Mouse (Mus musculus) embryonic facial prominence, embryonic 10.5 days (tissue): ENCODE data around the gene Cpxm2. TPM values are rescaled to one million over a fixed set of nuclear protein-coding genes. Genes with fewer than 3 reads are reported as not detected.

Experiments used
- DNase-seq: peaks from one replicate; pipeline ENCODE4 v3.0.0-alpha.2; 2017; ENCODE audit warnings: low spot score
- H3K27ac ChIP-seq: fragments of 300-500 bp; sonication (generic); replicated peaks from 2 replicates; pipeline ENCODE4 v1.5.1; 2016; ENCODE audit warnings: mild to moderate bottlenecking
- H3K27me3 ChIP-seq: fragments of 300-500 bp; sonication (generic); replicated peaks from 2 replicates; pipeline ENCODE4 v1.6.1; 2016; ENCODE audit warnings: low read depth, mild to moderate bottlenecking; ENCODE audit not compliant: poor library complexity, severe bottlenecking
- H3K36me3 ChIP-seq: fragments of 300-500 bp; sonication (generic); replicated peaks from 2 replicates; pipeline ENCODE4 v1.6.1; 2016; ENCODE audit warnings: mild to moderate bottlenecking, moderate library complexity
- H3K4me1 ChIP-seq: fragments of 300-500 bp; sonication (generic); 2 replicates; pipeline ENCODE4 v1.6.1; 2016
- H3K4me3 ChIP-seq: fragments of 300-500 bp; sonication (generic); 2 replicates; pipeline ENCODE4 v1.5.1; 2016; ENCODE audit warnings: mild to moderate bottlenecking, moderate library complexity
- H3K9me3 ChIP-seq: fragments of 300-500 bp; sonication (generic); 2 replicates; pipeline ENCODE4 v1.6.1; 2016; ENCODE audit warnings: mild to moderate bottlenecking
- WGBS: fragments of 180-500 bp; shearing (Covaris S2); methylation state at CpG from one replicate; pipeline ENCODE4 v1.1.7; 2016; 5-methylcytosine and 5-hydroxymethylcytosine counted together
- polyA plus RNA-seq: library from polyadenylated mRNA; unstranded; fragments of >200 nt; fragmentation: Nextera tagmentation; extraction: Ambion mirVana; gene quantifications from 2 replicates; pipeline ENCODE4 v1.2.1, GENCODE M21; 2016

Cpxm2 gene
- polyA plus RNA-seq, 1 experiment from 2014 or later = 2.5 TPM

DNA sequence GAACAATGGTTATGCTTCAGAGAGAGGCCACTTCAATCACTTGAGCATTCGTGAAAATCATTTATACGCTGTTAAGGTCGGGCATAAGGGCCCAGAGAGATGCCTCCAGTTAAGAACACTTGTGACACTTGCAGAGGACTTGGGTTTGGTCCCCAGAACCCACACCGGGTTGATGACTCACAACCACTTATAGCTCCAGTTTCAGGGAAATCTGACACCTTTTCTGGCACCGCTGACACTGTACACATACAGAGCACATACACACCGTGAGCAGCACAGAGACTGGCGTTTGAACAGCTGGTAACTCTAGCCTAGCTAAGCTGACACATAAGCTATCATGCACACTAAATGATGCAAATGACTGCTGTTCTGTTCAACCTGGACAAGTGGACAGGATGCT lies 145.5 kb downstream of the Cpxm2 start:
- no peak for DNase-seq
- no peaks in the 10 kb centered on the region for H3K27me3 ChIP-seq
- H3K27ac ChIP-seq = no peak overlapping the region
- no peaks in the 10 kb centered on the region for H3K36me3 ChIP-seq
- H3K4me1 ChIP-seq = peaks cover 9% of the 10 kb centered on the region; the same call in 1 of the 2 replicates
- no peaks in the 10 kb centered on the region for H3K9me3 ChIP-seq
- no peak overlapping the region for H3K4me3 ChIP-seq
- 84% methylated on average over 7 of the region's 7 CpGs for WGBS

DNA sequence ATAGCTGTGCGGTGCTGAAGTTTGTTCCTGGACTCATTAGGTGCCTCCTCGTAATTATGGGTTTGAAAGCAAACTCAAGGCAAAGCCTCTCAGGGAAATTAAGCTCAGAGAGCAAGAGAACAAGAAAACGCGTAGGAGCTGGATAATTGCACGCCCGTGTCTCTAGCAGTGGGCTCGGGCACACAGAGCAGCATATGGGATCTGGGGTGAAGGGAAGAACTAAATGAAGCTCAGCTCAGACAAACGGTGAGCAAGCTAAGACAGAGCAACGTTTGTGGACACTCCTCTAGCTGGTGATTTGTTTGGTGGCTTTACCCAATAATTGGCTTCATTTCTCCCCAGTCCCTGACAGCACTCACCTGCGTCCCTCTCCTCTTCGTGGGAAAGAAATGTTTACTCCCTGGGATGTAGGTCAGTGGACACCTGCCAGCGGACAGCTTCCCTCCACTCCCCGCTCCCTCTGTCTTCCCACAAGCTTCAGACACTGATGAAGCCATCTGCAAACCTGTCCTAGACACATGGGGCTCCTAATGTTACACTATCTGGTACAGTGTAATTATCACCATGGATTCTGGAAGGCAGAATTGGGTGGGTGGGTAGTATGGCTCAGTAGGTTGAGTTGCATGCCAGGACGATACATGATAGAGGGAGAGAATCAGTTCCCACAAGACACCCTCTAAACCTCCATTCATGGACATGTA lies 148.4 kb downstream of the Cpxm2 start:
- no peak overlapping the region for H3K27ac ChIP-seq
- WGBS = 67% methylated on average over 14 of the region's 14 CpGs
- H3K4me3 ChIP-seq = no peak overlapping the region
- no peak for DNase-seq
- no peaks in the 10 kb centered on the region for H3K9me3 ChIP-seq
- H3K27me3 ChIP-seq = no peaks in the 10 kb centered on the region
- no peaks in the 10 kb centered on the region for H3K4me1 ChIP-seq
- no peaks in the 10 kb centered on the region for H3K36me3 ChIP-seq

DNA sequence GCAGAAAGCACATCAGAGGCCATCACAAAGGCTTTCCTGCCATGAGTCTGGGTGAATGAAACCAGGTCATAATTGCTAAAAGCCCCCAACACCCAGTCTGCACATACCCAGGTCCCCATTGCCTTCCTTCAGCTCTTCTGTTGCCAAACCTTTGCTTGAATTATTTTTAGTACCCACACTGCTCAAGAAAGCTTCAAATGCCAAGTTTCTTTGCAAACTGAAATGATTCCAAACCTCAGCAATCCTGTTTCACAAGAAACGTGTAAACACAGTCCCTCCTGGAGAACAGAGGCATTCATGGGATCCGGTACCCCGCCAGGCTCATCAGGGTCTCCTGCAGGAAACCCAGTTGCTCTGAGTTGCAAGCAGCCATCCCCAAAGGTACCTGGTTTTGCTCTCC lies 161.7 kb downstream of the Cpxm2 start:
- H3K27me3 ChIP-seq = no peaks in the 10 kb centered on the region
- no peak for DNase-seq
- WGBS = 74% methylated on average over 3 of the region's 3 CpGs
- no peak overlapping the region for H3K27ac ChIP-seq
- H3K36me3 ChIP-seq = no peaks in the 10 kb centered on the region
- H3K4me3 ChIP-seq = no peak overlapping the region
- H3K4me1 ChIP-seq = peaks cover 5% of the 10 kb centered on the region; the same call in 1 of the 2 replicates
- no peaks in the 10 kb centered on the region for H3K9me3 ChIP-seq

DNA sequence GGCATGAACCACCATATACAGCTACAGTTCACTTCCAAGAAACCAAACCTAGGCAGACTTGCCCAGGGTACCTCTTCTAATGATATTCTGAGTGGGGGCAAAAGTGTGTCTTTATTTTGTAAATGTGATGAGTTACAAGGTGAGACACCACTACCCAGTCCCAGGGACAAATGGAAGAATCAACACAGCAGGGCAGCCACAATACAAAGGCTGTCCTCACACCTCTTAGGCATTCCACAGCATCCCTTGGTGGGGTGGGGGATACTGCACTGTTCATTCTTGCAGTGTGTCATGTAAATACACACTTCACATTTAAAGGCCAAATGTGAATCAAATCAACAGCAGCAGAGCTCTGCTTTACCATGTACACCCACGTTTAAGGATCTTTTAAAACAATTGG lies 162.3 kb downstream of the Cpxm2 start:
- DNase-seq = no peak
- Histone ChIP-seq H3K27ac (no peak overlapping the region), H3K4me1 (peaks cover 5% of the 10 kb centered on the region; the same call in 1 of the 2 replicates), H3K36me3 (no peaks in the 10 kb centered on the region), H3K4me3 (no peak overlapping the region), H3K9me3 (no peaks in the 10 kb centered on the region), H3K27me3 (no peaks in the 10 kb centered on the region)
- WGBS = 67% methylated on average over 1 of the region's 1 CpGs

DNA sequence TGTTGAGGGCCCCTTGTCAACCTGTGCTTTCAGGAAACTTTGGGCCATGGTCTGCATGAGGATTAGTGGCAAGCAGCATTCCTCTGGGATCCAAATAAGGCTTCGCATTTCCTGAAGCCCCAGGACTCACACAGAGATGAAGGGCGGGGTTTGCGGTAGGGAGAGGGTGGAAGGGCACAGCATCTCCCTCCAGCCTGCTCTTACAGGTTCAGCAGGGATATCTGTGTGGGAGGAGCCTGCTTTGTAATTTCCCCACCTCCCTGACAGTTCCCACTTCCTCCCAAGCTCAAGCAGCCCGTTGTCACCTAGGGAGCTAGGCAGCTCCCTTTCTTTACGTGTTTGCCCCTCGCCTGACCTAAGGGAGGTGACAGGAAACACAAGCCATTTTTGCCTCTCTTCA lies 165.5 kb downstream of the Cpxm2 start:
- no peak for DNase-seq
- peaks cover 5% of the 10 kb centered on the region; the same call in 1 of the 2 replicates for H3K4me1 ChIP-seq
- H3K9me3 ChIP-seq = no peaks in the 10 kb centered on the region
- no peak overlapping the region for H3K27ac ChIP-seq
- H3K27me3 ChIP-seq = no peaks in the 10 kb centered on the region
- WGBS = 30% methylated on average over 6 of the region's 6 CpGs
- no peaks in the 10 kb centered on the region for H3K36me3 ChIP-seq
- H3K4me3 ChIP-seq = no peak overlapping the region

Other genes with a start within 250 kb of the Cpxm2 start
- gene Gpr26, start 188.3 kb downstream of the Cpxm2 start, polyA plus RNA-seq = not detected in 2 replicates
- 11.8 and 12.7 TPM in 2 replicates for gene Chst15, start 162.5 kb upstream of the Cpxm2 start, polyA plus RNA-seq